Mouse (Mus musculus) WW6 (cell line): ENCODE data around the gene Tprn.
A peak's percentile ranks its signal among the peaks of the same experiment; 100 is the strongest.

ENCODE experiments used
- DNase-seq: peaks from one replicate; pipeline ENCODE4 v3.0.0-alpha.2; 2013; ENCODE audit warnings: low read depth, low spot score

Tprn gene

GRCm38 (mm10) chr2:25265897-25266656, 3.7 kb downstream of the Tprn start:
- DNase-seq: no peak

- DNase-seq: no peak
Measured at GRCm38 (mm10) chr2:25266720-25267119, 4.3 kb downstream of the Tprn start.

GRCm38 (mm10) chr2:25267241-25267640, 4.8 kb downstream of the Tprn start:
- no peak for DNase-seq

- no peak for DNase-seq
Measured at GRCm38 (mm10) chr2:25267746-25268309, 5.4 kb downstream of the Tprn start.

- peak; percentile 91 for DNase-seq
Measured at GRCm38 (mm10) chr2:25271827-25272511, 9.6 kb downstream of the Tprn start, which contains the start of the genes Ssna1 and Anapc2. Ssna1 (minus strand) TSS chr2:25272438. Anapc2 (plus strand) TSS chr2:25272478.

- DNase-seq: no peak
Measured at GRCm38 (mm10) chr2:25272515-25272914, 10.1 kb downstream of the Tprn start.

- DNase-seq: no peak
Measured at GRCm38 (mm10) chr2:25273010-25273409, 10.6 kb downstream of the Tprn start.

- DNase-seq: peak; percentile 65
Measured at GRCm38 (mm10) chr2:25278928-25279882, 16.8 kb downstream of the Tprn start.

- DNase-seq: no peak
Measured at GRCm38 (mm10) chr2:25285551-25285950, 23.1 kb downstream of the Tprn start.

- DNase-seq: no peak
Measured at GRCm38 (mm10) chr2:25286314-25286713, 23.9 kb downstream of the Tprn start.

GRCm38 (mm10) chr2:25286837-25287636, 24.6 kb downstream of the Tprn start:
- DNase-seq: no peak

- DNase-seq: no peak
Measured at GRCm38 (mm10) chr2:25287927-25288649, 25.7 kb downstream of the Tprn start, which contains the start of gene Tmem210. Tmem210 (plus strand) TSS chr2:25288145.

GRCm38 (mm10) chr2:25288734-25289345, 26.4 kb downstream of the Tprn start:
- DNase-seq: no peak

- DNase-seq: no peak
Measured at GRCm38 (mm10) chr2:25289651-25290050, 27.2 kb downstream of the Tprn start, which contains the start of gene Lrrc26. Lrrc26 (plus strand) TSS chr2:25289915.

- no peak for DNase-seq
Measured at GRCm38 (mm10) chr2:25290101-25290815, 27.8 kb downstream of the Tprn start.

- no peak for DNase-seq
Measured at GRCm38 (mm10) chr2:25290816-25291130, 28.4 kb downstream of the Tprn start.

GRCm38 (mm10) chr2:25291184-25292053, 29.0 kb downstream of the Tprn start:
- DNase-seq: no peak

- no peak for DNase-seq
Measured at GRCm38 (mm10) chr2:25292054-25292544, 29.7 kb downstream of the Tprn start.
